Mouse (Mus musculus) cerebellum, adult 18-20 months (tissue): ENCODE data around the gene Pcgf2.

Source experiments
- DNase-seq, 2 experiments: peaks; one replicate each; pipeline ENCODE4 v3.0.0; 2021

Gene Pcgf2

DNA sequence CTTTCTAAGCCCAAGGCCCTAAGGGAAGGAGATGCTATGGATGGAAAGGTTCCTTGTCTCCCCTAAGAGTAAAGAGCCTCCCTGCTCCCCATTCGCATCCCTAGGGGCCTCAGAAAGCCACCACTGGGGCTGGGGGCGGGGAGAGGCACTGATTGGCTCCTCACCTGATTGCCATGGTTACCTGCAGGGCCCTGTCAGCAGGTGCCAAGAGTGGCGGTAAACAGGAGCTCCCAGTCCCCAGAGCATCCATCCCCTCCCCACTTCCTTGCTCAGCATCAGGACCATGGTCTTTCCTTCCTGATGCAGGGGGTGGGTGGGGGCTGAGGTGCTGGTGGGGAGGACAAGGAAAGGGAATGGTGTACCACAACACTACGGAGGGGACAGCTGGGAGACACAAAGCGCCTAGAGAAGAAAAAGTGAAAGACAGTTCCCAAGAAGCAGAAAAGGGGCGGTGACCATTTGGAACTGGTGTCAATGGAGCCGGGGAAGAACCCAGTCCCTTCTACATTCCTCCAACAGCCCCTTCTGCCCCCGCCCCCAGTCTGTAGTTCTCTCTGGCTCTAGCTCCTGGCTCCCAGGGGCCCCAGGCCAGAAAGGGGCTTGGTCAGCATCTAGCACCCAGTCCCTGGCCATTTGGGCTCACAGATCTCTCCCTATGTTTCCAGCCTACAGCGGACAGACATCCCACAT lies 4.4 kb downstream of the Pcgf2 start:
- DNase-seq = no peak

DNA sequence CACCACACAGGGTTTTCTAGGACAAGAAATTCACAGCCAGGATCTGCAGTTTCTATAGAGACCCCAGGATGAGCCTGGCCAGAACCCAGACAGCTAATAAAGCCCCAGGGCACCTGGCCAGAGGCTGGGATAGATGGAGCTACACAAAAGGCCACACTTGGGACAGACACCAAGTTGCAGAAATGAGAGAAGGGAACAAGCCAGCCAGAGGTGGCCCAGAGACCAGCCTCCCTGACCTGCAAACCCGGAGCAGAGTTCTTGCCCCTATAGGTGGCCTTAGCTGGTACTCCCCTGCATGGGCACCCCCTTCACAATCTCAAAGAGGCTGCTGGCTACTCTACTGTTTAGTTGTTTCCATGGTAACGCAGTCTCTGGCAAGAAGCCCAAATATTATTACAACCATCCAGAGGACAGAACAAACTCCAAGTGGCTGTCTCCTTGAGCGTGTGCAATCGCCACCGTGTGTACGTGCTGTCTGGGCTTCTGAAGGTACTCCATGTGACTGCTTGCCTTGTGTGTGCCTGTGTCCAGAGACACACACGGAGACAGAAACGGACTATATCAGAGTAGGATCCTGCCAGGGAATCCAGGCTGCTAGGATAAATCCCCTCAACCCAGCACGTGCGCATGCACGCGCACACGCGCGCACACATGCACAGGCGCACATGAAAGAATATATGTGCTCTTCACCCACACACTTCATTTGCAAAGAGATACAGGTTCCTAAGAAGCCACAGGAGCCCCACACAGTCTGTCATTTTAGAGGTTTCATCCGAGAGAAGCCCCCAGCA lies 5.2 kb downstream of the Pcgf2 start:
- DNase-seq = peak in 1 of 2 experiments; percentile 40

DNA sequence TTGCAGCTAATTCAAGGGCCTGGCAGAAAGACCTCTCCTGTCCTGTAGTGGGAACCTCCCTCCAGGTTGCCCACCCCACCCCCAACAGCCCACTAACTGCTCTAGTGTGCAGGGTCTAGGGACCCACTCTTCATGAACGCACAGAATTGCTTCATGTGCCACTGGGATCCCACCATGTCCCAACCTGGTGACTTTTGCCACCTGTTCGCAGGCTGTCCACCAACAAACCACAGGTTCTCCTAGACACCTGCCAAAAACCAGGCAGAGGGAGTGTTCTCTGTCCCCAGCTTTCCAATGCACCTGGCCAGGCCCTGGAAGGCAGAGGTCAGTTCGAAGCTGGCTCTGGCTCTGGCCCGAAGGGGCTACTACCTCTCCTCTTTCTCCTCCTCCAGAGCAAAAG lies 5.9 kb downstream of the Pcgf2 start:
- DNase-seq = no peak

DNA sequence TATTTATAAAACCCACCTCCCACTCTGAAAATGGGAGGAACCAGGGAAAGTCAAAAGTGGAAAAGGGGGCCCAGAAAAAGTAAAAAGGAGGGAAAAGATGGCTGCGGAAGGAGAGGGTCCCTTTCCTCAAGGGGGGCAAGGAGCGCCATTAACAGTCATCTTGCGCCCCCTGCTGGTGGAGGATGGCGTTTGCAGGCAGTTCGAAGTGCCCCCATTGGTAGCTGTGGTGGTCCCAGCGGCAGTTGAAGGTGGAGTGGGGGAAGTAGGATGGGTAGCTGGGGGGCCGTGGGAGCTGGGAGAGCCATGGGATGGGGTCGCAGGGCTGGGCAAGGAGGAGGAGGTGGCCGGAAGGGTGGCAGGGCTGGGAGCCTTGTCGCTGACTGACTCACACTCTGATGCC lies 10.4 kb downstream of the Pcgf2 start:
- peak; percentile 48 to 71 for DNase-seq

DNA sequence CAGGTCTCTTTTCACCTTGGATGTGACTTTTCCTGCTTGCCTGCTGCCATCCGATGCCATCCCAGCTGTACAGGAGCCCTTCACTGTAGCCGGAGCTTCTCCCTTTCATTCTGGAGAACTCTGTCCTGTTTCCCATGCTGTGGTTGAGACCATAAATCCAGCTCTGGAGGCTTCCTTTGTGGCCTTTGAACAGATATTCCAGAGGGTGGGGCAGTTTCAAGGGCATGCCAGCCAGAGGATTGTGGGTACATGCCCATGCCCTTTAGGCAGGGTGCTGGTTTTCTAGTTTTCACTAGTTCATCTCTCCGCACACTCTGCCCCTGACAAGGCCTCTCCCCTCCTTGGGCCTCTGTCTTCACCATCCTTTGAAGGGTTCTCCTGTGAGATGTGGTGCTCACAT lies 13.2 kb downstream of the Pcgf2 start:
- DNase-seq = no peak

DNA sequence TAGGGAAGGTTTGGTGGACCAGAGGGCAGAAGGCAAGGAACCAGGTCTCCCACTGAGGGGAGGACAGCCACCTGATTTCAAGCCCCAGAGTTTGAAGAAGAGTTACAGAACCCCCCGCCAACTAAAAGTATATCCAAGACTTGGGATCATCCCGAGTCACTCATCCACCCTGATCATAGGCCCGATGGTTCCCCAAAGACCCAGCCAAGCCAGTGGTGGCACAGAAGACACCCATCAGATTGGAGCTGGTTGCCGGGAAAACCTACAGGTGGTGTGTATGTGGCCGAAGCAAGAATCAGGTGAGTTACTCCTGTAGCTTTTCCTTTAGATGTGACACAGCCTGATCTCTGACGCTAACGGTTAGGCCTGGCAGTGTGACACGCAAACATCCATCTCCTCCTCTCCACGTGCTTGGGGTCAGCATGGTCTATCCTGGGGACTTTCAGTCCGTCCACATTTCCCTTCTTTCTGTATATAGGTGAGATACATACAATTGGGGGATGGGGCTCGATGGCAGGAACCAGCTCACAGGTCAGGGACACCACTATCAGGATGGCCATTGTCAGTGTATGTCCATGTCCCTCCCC lies 13.9 kb downstream of the Pcgf2 start:
- DNase-seq = no peak

DNA sequence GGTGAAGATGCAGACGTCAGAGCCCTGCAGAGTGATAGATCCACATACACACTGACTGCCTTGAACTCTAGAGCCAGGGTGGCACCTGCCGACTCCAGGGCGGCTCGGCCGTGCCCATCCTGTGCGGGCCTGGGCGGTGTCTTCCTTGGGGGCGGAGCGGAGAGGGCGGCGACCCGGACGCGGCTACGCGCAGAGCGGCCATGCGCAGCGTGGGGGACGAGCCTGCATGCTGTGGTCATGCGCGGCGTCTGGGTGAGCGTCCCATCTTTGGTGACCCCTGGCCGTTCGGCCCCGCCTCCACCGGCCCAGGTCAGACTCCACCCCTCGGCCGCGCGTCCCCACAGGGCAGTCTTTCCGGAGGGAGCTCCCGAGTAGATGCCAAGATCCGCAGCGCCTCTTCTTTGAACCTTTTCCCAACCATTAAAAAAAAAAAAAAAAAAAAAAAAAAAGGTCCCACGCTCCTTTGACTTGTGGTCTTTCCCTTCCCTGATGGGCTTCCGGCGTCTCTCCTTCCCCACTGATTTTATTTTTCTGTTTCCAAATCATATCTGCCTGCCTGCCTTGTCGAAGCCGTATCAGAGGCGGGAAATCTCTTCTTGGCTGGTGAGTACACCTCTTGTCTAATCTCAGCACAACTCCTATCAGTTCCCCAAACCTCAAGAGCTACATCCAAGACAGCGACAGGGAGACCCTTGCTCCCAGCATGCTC lies 14.5 kb downstream of the Pcgf2 start, which contains the start of gene Cisd3:
Gene Cisd3, plus strand, starts transcription at position 214 of the 709 bp plus-strand sequence.
- DNase-seq = peak; percentile 94 to 96

DNA sequence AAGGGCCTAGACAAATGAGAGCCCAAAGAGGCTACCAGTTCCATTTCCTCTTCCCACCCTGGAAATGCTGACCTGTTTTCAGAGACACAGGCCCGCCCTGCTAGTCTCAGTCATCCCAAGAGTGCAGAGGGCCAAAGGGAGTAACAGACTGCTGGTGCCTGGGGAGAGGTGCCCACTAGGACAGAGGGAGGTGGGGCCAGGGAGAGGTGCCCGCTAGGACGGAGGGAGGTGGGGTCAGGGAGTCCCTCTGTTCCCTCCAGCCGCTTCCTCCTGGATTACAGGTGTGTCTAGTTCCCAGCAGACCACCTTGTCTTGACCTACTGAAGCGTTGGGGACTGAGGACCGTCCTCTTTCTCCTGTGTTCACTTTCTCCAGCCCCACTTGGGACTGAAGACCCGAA lies 15.5 kb downstream of the Pcgf2 start:
- DNase-seq = no peak

DNA sequence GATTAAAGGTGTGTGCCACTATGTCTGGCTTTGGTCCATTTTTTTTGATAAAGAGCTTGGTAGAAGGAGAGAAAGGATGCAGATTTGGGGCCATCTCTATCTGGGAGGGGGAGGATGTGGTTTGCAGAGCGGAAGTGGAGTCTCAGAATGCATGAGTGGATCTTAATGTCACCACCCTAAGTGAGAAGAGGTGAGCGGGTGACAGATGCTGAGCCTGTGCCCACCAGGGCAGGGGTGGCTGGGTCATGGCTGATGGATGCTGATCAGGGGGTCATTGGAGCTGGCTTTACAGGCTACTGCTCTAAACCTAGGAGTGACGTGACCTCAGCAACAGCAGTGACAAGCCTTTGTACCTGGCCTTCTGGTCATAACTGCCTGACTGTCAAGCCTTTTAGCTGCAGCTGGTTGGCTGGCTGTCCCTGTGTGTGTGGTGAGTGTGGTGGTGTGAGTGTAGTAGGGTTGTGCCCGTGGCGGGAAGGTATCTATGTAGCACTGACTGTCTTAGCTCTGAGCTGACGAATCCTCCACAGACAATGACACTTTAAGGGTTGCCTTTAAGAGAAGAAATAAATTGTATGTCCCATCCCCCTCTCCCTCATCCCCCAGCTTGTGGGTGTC lies 16.1 kb downstream of the Pcgf2 start:
- no peak for DNase-seq

DNA sequence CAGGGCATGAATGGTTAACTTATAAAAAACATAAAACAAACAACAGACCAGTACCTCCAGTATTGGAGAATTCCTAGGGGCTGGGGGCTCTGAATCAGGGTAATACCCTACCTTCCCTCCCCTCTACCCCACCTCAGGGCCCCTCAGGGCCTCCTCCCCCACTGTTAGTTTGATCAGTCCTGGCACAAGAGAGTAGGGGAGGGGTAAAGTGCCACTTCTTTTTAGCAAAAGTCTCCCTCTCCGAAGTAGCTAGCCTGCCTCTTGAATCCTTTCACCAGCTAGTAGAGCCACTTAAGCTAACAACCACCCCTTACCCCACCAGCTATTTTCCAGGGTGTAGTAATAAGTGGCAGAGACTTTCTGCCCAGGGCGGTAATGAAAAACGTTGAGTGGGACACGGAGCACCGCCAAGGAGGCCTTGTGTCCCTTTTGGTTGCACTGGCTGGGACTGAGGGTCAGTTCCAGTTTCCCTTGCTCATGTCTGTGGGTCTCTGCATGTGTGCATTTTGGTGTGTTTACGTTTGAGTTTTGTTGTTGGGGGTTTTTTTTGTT lies 17.7 kb downstream of the Pcgf2 start:
- DNase-seq = no peak

DNA sequence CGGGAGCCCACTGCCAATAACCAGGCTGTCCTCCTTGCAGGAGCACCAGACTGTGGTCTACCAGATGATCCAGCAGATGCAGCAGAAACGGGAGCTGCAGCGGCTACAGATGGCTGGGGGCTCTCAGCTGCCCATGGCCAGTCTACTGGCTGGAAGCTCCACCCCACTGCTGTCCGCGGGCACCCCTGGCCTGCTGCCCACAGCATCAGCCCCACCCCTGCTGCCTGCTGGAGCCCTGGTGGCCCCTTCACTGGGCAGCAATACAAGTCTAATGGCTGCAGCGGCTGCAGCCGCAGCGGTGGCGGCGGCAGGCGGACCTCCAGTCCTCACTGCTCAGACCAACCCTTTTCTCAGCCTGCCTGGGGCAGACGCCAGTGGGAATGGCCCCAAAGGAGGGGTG lies 19.9 kb downstream of the Pcgf2 start:
- DNase-seq = no peak

DNA sequence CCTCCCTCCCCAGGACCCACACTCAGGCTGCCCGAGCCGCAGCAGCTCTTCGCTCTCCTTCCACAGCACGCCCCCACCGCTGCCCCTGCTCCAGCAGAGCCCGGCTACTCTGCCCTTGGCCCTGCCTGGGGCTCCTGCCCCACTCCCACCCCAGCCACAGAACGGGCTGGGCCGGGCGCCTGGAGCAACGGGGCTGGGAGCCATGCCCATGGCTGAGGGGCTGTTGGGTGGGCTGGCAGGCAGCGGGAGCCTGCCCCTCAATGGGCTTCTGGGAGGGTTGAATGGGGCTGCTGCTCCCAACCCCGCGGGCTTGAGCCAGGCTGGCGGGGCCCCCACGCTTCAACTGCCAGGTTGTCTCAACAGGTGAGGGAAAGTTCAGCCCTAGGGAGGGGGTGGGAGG lies 22.0 kb downstream of the Pcgf2 start:
- no peak for DNase-seq

DNA sequence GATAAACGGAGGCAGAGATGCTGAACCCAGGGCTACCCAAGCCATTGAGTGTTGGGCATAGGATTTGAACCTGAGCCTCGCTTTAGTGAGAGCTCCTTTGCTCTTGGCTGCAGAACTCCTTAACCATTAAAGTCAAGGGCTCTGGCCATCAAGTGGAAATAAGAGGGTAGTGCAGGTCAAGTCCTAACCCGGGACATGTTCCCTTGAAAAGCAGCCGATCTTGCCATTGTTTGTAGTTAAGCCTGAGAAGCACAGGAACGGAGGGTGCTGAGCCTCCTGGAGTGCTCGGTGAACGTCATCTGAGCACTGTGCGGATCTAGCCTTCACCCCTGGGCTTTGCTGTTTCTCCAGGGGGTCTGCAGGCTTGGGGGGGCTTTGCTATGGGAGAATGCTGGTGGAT lies 22.5 kb downstream of the Pcgf2 start:
- DNase-seq = no peak

DNA sequence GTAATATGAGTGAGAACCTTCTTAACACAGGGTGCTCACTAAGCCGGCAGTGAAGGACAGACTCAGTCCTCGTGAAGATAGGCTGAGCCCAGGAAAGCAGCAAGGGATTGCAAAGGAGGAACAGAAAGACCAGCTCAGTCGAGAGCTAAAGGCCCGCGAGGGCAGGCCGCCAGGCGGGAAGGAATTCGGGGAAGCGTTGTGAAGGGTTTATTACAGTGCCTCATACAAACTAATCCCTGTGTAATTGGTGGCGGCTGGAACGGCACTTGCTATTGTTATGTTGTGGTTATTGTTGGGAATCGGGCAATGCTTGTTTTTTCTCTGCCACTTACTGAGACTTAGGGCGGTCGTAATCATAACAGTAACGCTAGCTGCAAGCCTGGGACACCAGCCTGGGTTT lies 22.9 kb downstream of the Pcgf2 start:
- no peak for DNase-seq

DNA sequence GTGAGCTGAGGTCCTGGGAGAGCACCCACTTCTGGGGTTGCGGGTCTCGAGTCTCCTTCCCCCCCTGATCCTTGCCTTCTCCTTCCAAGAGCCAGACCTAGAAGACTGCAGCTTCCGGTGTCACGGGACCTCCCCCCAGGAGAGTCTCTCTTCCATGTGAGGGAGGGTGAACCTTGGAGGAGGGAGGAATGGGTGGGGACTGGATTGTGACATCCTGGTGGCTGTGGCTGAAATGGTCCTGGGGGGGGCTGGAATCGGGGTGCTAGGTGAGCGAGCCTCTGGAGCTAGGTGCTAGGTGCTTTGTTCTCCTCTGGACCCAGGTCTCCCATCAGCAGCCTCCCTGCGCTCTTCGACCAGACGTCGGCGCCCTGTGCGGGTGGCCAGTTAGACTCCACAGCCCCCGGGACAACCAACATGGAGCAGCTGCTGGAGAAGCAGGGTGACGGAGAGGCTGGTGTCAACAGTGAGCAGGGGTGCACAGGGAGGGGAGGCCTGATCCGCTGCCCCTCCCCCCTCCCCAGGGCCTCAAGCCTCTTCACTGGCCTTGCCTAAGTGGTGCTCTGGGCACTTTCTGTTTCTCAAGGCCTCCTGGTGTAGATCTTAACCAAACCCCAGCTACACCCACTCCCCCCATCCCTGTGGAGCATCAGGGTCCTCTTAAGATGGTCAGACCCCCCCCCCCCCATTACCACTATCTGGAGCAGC lies 24.1 kb downstream of the Pcgf2 start:
- no peak for DNase-seq

DNA sequence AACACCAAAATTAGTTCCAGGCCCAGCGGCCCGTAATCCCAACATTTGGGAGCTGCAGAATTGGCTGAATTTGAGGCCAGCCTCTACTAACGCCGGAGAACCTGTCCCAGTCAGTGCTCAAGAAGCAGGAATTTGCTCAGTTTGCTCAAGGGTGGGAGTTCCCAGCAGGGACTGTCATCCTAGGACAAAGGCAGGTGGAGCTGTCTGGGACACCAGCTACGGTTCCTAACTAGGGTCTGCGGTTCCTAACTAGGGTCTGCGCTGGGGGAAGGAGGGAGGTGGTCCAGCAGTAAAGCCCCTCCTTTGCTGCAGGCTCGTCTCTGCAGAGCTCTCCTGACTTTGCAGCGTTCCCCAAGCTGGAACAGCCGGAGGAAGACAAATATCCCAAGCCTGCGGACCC lies 27.1 kb downstream of the Pcgf2 start:
- no peak for DNase-seq

DNA sequence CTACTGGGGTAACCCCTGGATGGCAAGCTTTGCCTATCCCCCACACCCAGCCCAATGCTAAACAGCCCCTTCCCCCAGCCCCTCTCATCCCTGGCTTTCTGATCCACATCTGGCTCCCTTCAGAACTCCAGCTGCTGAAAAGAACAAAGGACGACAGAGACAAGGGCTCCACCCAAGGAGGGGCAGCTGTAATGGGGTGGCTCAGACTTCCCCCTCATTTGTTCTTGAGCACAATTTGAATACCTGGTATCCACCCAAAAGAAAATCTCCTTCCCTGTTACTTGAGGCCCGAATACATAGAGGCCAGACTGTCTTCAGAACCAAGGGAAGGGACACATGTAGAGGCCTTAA lies 29.1 kb downstream of the Pcgf2 start:
- DNase-seq = no peak

DNA sequence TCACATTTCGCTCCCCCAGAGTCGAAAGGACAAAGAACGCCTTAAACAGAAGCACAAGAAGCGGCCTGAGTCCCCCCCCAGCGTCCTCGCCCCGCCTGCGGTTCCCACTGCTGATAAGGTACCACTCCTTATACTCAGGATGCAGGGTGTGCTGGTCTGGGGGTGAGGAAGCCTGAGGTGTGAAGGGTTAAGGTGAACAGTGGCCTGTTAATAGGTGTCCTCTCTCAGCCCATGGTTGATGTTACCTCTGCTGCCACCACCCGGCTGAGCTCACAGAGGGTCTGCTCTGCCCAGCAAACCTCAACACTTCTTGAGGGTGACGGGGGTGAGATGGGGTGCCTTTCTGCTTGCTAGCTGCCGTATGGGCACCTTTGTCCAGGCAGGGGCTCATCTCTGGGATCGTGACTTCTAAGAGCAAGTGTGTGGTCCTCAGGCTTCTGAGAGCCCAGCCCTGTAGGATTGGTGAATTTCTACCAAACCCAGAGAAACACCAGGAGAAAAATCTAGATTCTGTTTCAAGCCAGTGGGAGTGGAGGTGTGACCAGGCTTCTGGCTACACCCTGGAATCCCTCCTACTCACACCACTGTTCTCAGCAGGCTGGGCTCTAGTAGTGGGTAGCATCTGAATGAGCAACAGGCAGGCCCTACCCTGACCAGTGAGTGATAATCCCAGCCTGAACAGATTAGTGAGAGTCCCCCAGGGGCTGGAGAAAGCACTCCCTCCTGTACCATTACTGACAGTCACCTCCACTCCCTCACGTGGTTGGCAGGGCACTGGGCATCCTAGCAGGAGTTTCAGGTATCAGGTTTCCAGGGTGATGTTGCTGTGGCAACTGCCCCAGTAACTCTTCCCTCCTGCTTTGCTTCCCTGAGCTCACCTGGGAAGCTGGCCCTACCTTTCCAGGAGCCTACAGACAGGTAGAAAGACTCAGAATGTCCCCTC lies 29.8 kb downstream of the Pcgf2 start:
- DNase-seq = peak in 1 of 2 experiments; percentile 10

DNA sequence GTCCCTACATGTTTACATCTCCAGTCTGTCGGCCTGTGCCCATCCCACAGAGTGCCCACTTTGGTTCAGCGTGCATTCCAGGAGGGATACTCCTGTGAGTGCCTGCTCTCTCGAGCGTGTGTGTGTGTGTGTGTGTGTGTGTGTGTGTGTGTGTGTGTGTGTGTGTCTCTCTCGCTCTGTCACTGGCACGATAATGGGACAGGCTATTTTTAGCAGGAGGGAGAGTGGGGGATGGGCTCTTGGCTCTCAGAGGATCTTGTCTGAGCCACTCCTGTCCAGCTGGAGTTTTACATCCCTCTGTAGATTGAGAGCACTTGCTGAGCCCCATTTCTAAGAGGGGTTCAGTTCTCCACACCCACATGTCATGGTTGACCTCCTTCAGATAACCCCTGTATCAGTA lies 30.5 kb downstream of the Pcgf2 start:
- DNase-seq = peak in 1 of 2 experiments; percentile 48

DNA sequence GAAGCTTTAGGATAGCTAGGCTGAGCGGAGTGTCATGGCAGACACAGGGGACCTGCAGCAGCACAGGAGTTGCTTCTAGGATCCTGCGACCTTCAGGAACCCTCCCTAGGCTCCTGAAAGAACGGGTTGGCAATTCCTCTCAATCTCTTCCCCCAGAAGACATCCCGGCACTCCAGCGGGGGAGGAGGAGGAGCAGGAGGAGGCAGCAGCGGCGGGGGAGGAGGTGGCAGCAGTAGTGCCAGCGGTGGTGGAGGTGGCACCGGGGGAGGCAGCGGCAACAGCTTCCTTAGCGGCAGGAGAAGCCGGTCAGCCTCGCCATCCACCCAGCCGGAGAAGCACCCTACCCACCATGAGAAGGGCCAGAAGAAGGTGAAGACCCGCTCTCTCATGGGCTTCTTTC lies 31.0 kb downstream of the Pcgf2 start:
- peak in 1 of 2 experiments; percentile 20 for DNase-seq

DNA sequence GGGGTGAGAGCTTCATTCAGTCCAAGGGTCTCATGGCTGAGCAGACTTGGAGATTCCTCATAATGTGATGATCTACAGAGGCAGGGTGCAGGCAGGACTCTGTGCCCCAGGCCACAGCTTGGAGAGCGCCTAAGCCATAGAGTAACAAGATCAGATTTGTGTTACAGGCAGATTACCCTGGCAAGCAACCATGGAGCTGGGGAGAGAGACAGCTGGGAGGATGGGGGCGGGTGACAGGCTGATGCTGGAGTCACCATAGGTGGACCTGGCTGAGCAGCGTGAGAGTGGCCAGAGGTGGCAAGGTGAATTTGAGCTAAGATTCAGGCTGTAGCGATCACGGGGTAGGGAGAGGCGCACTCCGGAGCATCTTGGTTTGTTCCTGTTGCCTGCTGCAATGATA lies 32.1 kb downstream of the Pcgf2 start:
- DNase-seq = peak in 1 of 2 experiments; percentile 28
